Mouse (Mus musculus): ENCODE data around the gene Tmem256. TPM values are rescaled to one million over a fixed set of nuclear protein-coding genes. Genes with fewer than 3 reads are reported as not detected.

Gene Tmem256
- polyA plus RNA-seq (2012; rRNA removed), result 179 and 279 TPM in 2 replicates

DNA sequence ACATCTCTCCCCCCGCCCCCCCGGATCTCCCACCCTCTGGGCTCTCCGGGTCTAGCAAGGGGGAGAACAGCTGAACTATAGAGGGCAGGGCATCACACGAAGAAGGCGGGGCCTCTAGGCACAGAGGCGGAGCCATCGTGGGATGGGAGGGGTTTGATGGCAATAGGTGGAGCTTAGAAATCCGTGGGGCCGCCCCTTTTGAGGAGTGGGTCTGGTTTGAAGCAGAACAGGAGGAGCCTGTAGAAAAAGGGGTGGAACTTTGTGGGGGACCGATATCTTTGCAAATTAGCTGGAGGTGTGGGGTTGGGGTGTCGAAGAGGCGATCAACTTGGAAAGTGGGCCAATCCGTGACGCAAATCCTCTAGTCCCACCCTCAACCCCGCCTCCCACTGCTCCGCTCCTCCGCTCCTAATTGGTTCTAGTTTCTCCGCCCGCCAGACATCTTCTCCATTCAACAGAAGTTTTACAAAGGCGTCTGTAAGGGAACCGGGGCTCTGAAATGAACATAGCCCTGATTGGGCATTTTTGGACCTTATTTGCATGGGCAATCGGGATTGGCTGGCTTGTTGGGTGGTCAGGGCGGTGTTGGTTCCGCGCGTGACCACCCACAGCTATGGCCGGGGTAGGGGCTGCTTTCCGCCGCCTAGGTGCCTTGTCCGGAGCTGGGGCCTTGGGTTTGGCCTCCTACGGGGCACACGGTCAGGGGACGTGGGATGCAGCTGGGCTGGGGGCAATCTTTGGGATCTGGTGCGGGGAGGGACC is at the start of gene Tmem256:
Gene Tmem256 (plus strand): TSS at position 563 of the 762 bp plus-strand sequence.
- DNase-seq (ENCODE audit: low read depth), result peak; percentile 88

DNA sequence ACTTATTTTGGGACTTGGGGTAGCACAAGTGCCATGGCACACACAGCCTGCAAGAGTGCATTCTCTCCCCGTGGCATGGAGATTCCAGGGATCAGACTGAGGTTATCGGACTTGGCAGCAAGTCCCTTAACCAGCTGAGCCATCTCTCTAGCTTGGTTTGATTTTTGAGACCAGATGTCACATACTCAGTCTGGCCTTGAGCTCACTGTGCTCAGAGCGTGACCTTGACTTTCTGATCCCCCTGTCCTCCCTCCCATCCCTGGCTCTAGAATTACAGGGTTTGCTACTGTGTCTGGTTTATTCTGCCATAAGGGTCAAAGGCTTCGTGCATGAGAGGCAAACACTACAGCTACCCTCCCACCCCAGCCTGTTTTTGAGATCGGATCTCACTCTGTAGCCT is 48.9 kb upstream of the Tmem256 start:
- DNase-seq (ENCODE audit: low read depth), result no peak

DNA sequence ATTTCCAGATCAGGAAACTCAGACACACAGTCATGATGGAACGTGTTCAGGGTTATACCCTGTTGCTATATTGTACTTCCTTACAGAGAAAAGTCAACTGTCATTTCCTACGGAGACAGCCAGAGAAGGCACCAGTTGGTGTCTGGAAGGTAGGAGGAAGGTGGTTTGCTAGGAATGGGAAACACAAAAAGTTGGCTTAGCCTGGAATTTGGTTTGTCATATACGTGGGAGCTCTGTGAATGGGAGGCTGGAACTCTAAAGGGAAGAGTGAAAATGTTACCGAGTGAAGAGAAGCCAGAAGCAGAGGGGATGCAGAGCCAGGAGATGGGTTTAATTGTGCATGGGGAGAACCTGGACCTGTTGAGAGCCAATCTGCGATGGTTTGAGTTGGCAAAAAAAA is 46.9 kb upstream of the Tmem256 start:
- DNase-seq (ENCODE audit: low read depth), result no peak

DNA sequence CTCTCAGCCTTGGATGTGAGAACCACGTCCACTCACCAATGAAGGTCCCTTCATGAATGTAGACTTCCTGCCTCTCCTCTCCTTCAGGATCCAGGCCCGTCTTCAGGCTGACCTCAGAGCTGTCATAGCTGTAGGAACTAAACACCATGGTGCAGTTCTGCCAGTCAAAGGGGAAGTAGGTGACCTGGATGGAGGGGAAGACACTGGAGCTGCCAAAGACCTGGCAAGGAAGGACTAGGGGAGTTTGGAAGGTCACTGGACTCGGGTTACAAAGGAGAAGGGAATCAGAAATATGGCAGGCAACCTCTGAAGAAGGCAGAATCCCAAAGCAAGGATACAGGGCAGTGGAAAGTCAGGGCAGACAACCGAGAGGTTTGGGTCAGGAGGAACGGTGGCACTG is 44.9 kb upstream of the Tmem256 start:
- no peak for DNase-seq (ENCODE audit: low read depth)

- peak; percentile 89 for DNase-seq (ENCODE audit: low read depth)
Observed at GRCm38 (mm10) chr11:69795168-69795982, 42.9 kb upstream of the Tmem256 start, which contains the start of gene Chrnb1. TSS of gene Chrnb1 (minus strand) at chr11:69795943.

GRCm38 (mm10) chr11:69795983-69796435 is 42.3 kb upstream of the Tmem256 start:
- DNase-seq (ENCODE audit: low read depth), result no peak

- DNase-seq (ENCODE audit: low read depth), result no peak
Observed at GRCm38 (mm10) chr11:69797924-69798323, 40.4 kb upstream of the Tmem256 start.

GRCm38 (mm10) chr11:69799394-69800137 is 38.7 kb upstream of the Tmem256 start:
- no peak for DNase-seq (ENCODE audit: low read depth)

DNA sequence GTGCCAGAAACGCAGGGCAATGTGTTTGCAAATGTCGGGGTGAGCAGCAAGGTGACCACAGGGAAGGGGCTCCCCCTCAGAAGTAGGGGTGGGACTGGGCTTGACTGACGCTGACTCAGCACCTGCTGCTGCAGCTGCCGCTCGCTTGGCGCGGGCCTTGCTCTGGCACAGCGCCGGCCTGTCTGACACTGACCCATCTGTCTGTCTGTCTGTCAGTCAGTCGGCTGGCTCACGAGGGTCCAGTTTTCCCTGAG is 38.2 kb upstream of the Tmem256 start:
- DNase-seq (ENCODE audit: low read depth), result no peak

DNA sequence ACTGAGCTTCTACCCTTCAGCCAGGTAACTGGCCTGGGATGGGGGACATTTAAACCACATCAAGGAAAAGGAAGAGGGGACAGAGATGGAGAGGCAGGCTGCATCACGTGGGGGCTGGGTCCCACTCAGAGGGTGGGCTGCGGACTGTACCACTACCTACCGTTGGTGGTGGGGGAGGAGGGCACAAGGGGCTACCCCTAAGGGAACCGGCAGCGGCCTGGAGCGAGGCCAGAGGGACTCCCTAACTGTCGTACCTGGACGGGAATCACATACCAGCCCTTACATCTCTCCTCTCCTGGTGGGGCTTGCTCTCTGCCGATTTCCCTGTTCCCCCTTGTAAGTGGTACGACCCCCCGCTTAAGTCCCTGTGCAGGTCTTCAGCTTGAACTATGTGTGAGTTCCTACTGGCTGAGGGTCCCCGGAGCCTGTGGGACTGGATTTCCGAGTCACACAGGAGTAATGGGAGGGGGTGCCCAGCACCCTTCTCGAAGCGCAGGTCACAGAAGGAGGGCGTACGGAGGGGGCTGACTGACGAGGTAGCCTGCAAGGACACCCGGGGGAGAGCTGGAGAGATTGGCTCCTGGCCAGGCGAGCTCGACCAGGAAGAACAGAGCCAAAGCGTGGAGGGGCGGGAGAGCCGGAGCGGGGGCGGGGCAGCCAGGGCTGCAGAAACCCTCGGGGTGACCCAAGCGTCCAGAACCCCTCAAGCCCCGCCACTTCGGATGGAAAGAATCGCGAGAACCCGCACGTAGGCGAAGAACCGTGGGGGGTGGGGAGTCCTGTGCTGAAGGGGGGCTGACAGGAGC is 37.7 kb upstream of the Tmem256 start:
- DNase-seq (ENCODE audit: low read depth), result no peak

DNA sequence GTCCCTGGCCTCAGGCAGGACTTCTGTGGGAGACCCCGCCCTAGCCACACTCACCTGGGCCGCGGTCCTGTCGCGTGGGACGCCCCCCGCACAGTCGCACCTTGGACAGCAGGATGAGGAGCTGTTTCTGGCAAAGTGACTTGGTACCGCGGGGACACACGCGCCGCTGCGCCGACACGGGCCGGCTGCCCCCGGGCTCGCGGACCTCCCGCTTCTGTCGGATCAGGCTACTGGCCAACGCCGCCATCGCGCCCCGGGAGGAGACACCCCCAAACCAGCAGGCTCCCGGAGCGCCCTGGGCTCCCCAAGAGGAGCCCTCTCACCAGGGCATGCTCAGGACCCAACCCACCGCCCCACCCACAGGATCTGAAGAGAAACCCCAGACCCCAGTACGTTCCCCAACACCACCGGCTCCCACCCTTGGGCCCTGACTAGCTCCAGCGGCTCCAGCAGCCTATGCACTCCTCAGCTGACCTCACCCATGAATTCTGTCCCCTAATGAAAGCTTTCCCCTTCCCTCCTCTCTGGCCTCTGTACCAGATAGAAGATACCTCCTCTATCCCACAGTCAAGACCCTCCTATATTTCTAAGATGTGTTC is 36.8 kb upstream of the Tmem256 start, which contains the start of gene Fgf11:
Gene Fgf11 (minus strand): TSS at position 479 of the 599 bp plus-strand sequence.
- DNase-seq (ENCODE audit: low read depth), result no peak

DNA sequence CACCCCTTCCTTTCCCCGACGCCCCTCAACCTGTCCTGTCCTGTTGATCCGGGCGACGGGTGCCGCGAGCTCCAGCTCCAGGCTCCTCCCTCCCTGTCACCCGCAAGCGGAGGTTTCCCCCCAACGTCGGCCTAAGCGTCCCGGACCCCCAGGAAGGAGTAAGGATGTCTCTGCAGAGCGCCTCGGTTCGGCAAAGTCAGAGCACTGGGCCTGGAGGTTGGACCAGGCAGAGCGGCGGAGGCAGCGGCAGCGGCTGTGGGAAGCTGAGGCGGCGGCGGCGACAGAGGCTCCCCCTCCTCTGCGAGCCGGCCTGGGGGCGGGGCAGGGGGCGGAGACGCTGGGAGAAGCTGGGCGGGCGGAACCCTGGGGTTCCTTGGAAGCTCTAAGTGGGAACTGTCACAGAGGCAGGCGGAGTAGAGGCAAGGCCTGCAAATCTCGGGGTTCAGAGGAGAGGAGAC is 35.6 kb upstream of the Tmem256 start:
- DNase-seq (ENCODE audit: low read depth), result no peak

DNA sequence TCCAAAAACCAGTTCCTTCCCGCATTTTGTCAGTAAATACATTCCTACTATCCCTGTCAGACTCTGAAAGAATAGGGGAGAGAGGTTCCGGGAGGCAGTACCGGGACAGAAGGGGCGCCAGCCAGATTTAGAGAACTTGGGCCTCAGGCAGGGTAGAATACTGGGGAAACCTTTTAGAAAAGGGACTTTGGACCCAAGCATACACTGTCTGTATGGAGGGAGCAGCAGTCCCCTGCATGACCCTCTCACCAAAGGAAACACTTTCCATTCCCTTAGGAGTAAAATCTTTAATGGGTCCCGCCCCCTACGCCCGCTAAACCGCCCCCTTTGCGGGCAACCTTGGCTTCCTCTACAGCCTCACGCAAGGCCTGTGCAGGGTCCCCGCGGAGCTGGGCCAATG is 35.0 kb upstream of the Tmem256 start:
- DNase-seq (ENCODE audit: low read depth), result no peak

DNA sequence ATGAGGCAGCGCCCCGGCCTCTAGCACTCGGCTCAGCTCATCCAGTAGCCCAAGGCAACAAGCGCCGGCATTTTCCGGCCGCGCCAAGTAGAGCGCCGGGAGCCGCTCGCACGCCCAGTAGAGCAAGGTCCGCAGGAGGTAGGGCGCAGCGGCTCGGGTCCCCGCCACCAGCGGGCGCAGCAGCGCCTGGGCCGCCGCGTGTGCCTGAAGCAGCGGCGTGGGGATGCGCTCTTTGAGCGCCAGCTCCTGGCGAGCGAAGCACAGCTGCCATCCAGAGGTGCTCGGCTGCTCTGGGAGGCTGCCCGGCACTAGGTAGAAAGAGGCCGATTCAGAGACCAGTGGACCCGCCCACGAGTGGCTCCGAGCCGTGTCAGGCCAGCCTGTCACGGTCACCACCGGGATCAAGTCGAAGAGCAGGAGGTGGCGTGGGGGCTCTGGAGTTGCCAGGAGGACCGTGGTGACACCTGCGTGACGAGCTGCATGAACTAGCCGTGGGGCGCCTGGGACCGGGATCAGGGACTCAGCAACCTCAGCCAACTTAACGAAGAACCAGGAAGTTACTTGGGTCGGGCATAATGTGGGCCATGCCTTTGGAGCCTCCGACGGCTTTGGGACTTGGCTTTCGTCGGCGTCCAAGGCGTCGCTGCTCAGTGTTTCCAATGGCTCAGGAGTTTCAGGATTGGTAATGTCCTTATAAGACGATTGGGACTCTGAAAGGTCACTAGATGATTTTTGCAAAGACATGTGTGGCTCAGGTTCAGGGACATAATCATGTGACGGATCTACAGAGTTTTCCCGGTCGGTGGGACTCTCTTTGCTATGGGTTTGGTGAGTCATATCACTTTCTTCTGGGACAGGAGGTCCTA is 34.3 kb upstream of the Tmem256 start:
- no peak for DNase-seq (ENCODE audit: low read depth)

GRCm38 (mm10) chr11:69804652-69804940 is 33.7 kb upstream of the Tmem256 start:
- DNase-seq (ENCODE audit: low read depth), result no peak

GRCm38 (mm10) chr11:69804972-69805909 is 33.1 kb upstream of the Tmem256 start, which contains the start of gene Tmem102:
TSS of gene Tmem102 (minus strand) at chr11:69805624.
- DNase-seq (ENCODE audit: low read depth), result no peak

DNA sequence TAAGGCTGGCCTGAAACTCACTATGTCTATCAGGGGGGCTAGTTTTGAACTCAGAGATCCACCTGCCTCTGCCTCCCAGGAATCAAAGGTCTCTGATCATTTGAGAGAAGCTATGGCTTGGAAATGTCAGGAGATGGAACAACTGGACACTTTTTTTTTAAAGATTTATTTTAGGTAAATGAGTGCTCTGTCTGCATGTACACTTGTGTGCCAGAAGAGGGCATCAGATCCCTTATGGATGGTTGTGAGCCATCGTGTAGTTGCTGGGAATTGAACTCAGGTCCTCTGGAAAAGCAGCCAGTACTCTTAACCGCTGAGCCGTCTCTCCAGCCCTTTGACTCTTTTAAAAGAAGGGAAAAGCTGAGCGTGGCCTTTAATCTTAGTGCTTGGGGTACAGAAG is 31.9 kb upstream of the Tmem256 start:
- DNase-seq (ENCODE audit: low read depth), result no peak

DNA sequence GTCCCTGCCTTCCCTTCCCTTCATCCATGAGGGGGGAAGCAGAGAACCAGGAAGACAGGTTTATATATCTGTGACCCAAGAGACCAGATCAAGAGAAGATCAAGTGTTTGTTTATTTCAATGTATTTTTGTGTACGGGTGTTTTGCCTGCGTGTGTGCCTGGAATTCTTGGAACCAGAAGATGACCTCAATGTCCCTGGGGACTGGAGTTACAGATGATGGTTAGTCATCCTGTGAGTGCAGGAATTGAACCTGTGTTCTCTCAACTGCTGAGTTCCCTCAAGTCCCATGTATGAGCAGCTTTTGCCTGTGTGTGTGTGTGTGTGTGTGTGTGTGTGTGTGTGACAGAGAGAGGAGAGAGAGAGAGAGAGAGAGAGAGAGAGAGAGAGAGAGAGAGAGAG is 30.7 kb upstream of the Tmem256 start:
- no peak for DNase-seq (ENCODE audit: low read depth)

GRCm38 (mm10) chr11:69810280-69810679 is 28.0 kb upstream of the Tmem256 start:
- no peak for DNase-seq (ENCODE audit: low read depth)

Data from gonadal fat pad, adult 2 months (tissue).